Mouse (Mus musculus) embryonic stem cell, embryonic (primary cell): ENCODE measurements around the gene Ilf3.

ENCODE experiments used
- CTCF ChIA-PET, 4 experiments: fragments of 300-600 bp in 2 of 4; fragments of 350-600 bp in 2 of 4; sonication (Branson Sonifier 250); formaldehyde crosslinking; loops; one replicate each; lab custom pipeline; 2022; ENCODE audit warnings: inconsistent platforms in 2 of 4; lab: Charles Lee
- POLR2A ChIA-PET, 4 experiments: fragments of 300-600 bp in 2 of 4; fragments of 350-600 bp in 2 of 4; sonication (Branson Sonifier 250); formaldehyde crosslinking; loops; one replicate each; lab custom pipeline; 2022; ENCODE audit warnings: antibody characterized with exemption in 4 of 4, inconsistent platforms in 1 of 4; lab: Charles Lee

The Ilf3 gene

GRCm38 (mm10) chr9:21453003-21453402 lies 85.3 kb downstream of the Ilf3 start:
- POLR2A ChIA-PET: interaction anchor here (0.6 to 2.1 kb wide), 8 partner anchors 11 to 500 kb away, joined by 3 to 11 read pairs (median 4); no protein-coding TSS in a partner anchor

GRCm38 (mm10) chr9:21453459-21453858 lies 85.8 kb downstream of the Ilf3 start:
- ChIA-PET CTCF (interaction anchor here in 1 of 4 experiments (1.4 kb wide), 1 partner anchor 96 kb away, joined by 3 read pairs; no protein-coding TSS in a partner anchor), POLR2A (interaction anchor here in 2 of 4 experiments (1.0 to 2.1 kb wide), 3 partner anchors 12 to 92 kb away, joined by 3 to 11 read pairs (median 5); no protein-coding TSS in a partner anchor)

More at GRCm38 (mm10) chr9:21453003-21453402, 85.3 kb downstream of the Ilf3 start:
- CTCF ChIA-PET: interaction anchor here in 1 of 4 experiments (1.4 kb wide), 1 partner anchor 96 kb away, joined by 3 read pairs; no protein-coding TSS in a partner anchor

GRCm38 (mm10) chr9:21454556-21454955 lies 86.9 kb downstream of the Ilf3 start:
- ChIA-PET CTCF (interaction anchor here in 3 of 4 experiments (1.1 to 1.8 kb wide), 4 partner anchors 9 to 22 kb away, joined by 3 to 8 read pairs (median 6); no protein-coding TSS in a partner anchor), POLR2A (interaction anchor here in 2 of 4 experiments (0.7 to 7.9 kb wide), 18 partner anchors 9 to 362 kb away, joined by 3 to 93 read pairs (median 4); partner anchors contain the start of genes Gm38431 (in 1 of the 2), Ilf3 (in 1 of the 2), Raver1 (in 1 of the 2) and Tmed1 (in 1 of the 2))
